Mouse (Mus musculus) thymus, adult 2 months (tissue): Measurements from ENCODE around the gene Gadl1. TPM values are rescaled to one million over a fixed set of nuclear protein-coding genes. Genes with fewer than 3 reads are reported as not detected.

Source experiments
- DNase-seq: peaks from one replicate; pipeline ENCODE4 v3.0.0; 2021
- H3K27ac ChIP-seq: fragments of 200-500 bp; 2 replicates; pipeline ENCODE4 v1.5.1; 2012; ENCODE audit warnings: low read length, control low read depth; ENCODE audit not compliant: control insufficient read depth, insufficient read depth
- H3K27me3 ChIP-seq: fragments of 200-500 bp; 2 replicates; pipeline ENCODE4 v1.6.1; 2012; ENCODE audit warnings: mild to moderate bottlenecking, low read length, moderate library complexity, mixed read lengths; ENCODE audit not compliant: control insufficient read depth, insufficient read depth
- H3K36me3 ChIP-seq: fragments of 200-500 bp; 2 replicates; pipeline ENCODE4 v1.6.1; 2012; ENCODE audit warnings: mild to moderate bottlenecking, low read length, moderate library complexity; ENCODE audit not compliant: control insufficient read depth, insufficient read depth
- H3K4me1 ChIP-seq: fragments of 200-500 bp; replicated peaks from 2 replicates; pipeline ENCODE4 v1.6.1; 2012; ENCODE audit warnings: low read length; ENCODE audit not compliant: control insufficient read depth, insufficient read depth
- H3K4me3 ChIP-seq: fragments of 200-500 bp; 2 replicates; pipeline ENCODE4 v1.5.1; 2012; ENCODE audit warnings: mild to moderate bottlenecking, low read length, control low read depth, moderate library complexity; ENCODE audit not compliant: control insufficient read depth, insufficient read depth
- CTCF ChIP-seq: fragments of 200-500 bp; IDR thresholded peaks from 2 replicates; pipeline ENCODE4 v1.5.1; 2012; ENCODE audit warnings: mild to moderate bottlenecking, control low read depth, low read length, moderate library complexity, borderline replicate concordance; ENCODE audit not compliant: control insufficient read depth, poor library complexity, insufficient read depth; ENCODE audit errors: extremely low read depth
- POLR2A ChIP-seq: fragments of 200-500 bp; IDR thresholded peaks from 2 replicates; pipeline ENCODE4 v1.6.1; 2012; ENCODE audit warnings: mild to moderate bottlenecking, low read length, control low read depth, moderate library complexity; ENCODE audit not compliant: control insufficient read depth, poor library complexity, insufficient read depth; ENCODE audit errors: extremely low read depth
- WGBS: fragments of 180-500 bp; shearing (Covaris S2); methylation state at CpG from one replicate; pipeline ENCODE4 v1.1.7; 2018; 5-methylcytosine and 5-hydroxymethylcytosine counted together
- polyA plus RNA-seq: library from polyadenylated mRNA; depleted of rRNA; stranded (reverse); fragments of >200 nt; gene quantifications from 2 replicates; pipeline ENCODE4 v1.2.3, GENCODE M21; 2012

Gadl1 gene
- polyA plus RNA-seq, 1 experiment, result 0.05 TPM

- no peak for DNase-seq
- Histone ChIP-seq H3K27ac (no peak overlapping the region), H3K27me3 (no peaks in the 10 kb centered on the region), H3K4me3 (no peak overlapping the region), H3K36me3 (no peaks in the 10 kb centered on the region), H3K4me1 (no peaks in the 10 kb centered on the region)
- TF ChIP-seq CTCF (no peak), POLR2A (no peak)
- WGBS, result 92% methylated on average over 11 of the region's 11 CpGs
Observed at GRCm38 (mm10) chr9:115934288-115934687, 25.0 kb downstream of the Gadl1 start.

DNA sequence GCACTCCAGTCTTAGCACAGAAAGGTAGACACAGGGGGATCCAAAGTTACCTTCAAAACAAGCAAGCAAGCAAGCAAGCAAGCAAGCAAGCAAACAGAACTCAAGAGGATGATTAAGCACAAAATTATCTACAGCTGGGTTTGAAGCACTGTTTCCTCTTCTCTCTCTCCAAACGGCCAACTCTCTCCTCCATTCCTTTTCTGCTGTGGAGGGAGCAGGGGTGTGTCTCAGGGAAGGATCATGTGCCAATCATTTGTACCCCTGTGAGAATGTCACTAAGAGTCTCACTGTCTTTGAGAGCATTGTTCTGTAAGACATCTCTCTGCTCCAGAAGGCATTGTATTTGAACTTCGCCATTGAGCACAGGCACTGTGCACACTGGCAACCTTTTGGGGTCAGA lies 27.1 kb downstream of the Gadl1 start:
- no peaks in the 10 kb centered on the region for H3K36me3 ChIP-seq
- H3K27ac ChIP-seq, result no peak overlapping the region
- DNase-seq, result no peak
- no peak overlapping the region for H3K4me3 ChIP-seq
- H3K4me1 ChIP-seq, result no peaks in the 10 kb centered on the region
- TF ChIP-seq POLR2A (no peak), CTCF (no peak)
- H3K27me3 ChIP-seq, result no peaks in the 10 kb centered on the region
- WGBS, result 52% methylated on average over 2 of the region's 2 CpGs

GRCm38 (mm10) chr9:115937915-115938314 lies 28.7 kb downstream of the Gadl1 start:
- no peak for DNase-seq
- 97% methylated on average over 5 of the region's 5 CpGs for WGBS
- no peak overlapping the region for H3K27ac ChIP-seq
- no peaks in the 10 kb centered on the region for H3K27me3 ChIP-seq
- H3K4me1 ChIP-seq, result no peaks in the 10 kb centered on the region
- TF ChIP-seq CTCF (no peak), POLR2A (no peak)
- no peaks in the 10 kb centered on the region for H3K36me3 ChIP-seq
- no peak overlapping the region for H3K4me3 ChIP-seq

DNA sequence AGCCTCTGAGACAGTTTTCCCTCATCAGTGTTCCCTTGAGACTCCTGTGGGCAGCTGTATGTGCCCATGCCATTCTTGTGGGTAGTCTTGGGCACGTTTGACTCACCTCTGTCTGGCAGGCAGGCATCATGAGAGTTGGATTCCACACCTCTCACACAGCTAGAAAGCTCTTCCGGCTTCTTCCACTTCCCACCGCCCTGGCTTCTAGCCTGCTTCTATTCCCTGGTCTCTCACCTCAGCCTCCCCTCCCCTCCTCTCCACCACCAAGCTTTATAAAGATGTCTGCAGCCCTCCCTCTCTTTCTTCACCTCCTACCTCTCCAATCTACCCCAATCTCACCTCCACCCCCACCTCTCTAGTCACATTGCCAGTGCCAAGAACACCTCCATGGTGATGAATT lies 30.2 kb downstream of the Gadl1 start:
- no peaks in the 10 kb centered on the region for H3K27me3 ChIP-seq
- no peaks in the 10 kb centered on the region for H3K36me3 ChIP-seq
- WGBS, result 84% methylated on average over 3 of the region's 3 CpGs
- no peak for DNase-seq
- no peak overlapping the region for H3K27ac ChIP-seq
- TF ChIP-seq CTCF (no peak), POLR2A (no peak)
- H3K4me3 ChIP-seq, result no peak overlapping the region
- peaks cover 3% of the 10 kb centered on the region; the same call in 1 of the 2 replicates for H3K4me1 ChIP-seq

DNA sequence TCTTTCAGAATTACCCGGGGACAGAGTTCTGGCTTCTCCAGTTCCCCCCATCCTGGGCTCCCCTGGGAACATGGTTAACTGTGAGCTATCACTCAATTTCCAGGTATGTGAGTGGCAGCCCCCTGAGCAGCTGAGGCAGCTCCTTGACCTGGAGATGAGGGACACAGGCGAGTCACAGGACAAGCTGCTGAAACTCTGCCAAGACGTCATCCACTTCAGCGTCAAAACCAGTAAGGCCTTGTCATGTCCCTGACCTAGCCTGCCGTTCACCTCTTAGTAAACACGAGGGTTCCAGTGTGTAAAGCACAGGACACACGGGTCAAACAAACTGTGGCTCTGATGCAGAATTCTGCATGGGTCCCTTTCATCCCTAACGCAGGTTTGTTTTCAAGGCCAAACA lies 31.9 kb downstream of the Gadl1 start:
- 90% methylated on average over 8 of the region's 8 CpGs for WGBS
- TF ChIP-seq POLR2A (no peak), CTCF (no peak)

DNA sequence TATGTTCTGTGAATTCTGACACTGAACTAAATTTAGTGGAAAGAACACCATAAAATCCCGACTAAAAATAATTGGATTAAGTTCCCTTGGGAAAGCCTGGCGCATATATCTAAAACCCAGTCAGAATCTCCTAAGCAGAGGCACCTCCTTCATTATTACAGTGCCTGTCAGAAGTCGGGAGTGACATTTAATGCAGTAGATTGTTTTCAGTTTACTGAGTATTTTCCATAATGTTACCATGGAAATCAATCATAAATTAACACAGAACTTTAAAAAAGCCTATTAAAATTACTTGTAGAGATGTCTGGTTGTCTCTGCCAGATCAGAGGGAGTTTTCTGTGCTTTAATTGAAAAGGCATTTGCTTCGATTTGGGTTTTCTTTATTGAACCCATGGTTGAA lies 33.2 kb downstream of the Gadl1 start:
- Histone ChIP-seq H3K4me1 (peaks cover 3% of the 10 kb centered on the region; the same call in 1 of the 2 replicates), H3K27ac (no peak overlapping the region), H3K4me3 (no peak overlapping the region), H3K27me3 (no peaks in the 10 kb centered on the region), H3K36me3 (no peaks in the 10 kb centered on the region)
- no peak for TF ChIP-seq POLR2A
- TF ChIP-seq CTCF, result no peak
- WGBS, result 78% methylated on average over 4 of the region's 4 CpGs
- no peak for DNase-seq

More for the DNA sequence above, 31.9 kb downstream of the Gadl1 start:
- Histone ChIP-seq H3K27ac (no peak overlapping the region), H3K36me3 (no peaks in the 10 kb centered on the region), H3K4me1 (peaks cover 3% of the 10 kb centered on the region; the same call in 1 of the 2 replicates), H3K4me3 (no peak overlapping the region), H3K27me3 (no peaks in the 10 kb centered on the region)
- no peak for DNase-seq

DNA sequence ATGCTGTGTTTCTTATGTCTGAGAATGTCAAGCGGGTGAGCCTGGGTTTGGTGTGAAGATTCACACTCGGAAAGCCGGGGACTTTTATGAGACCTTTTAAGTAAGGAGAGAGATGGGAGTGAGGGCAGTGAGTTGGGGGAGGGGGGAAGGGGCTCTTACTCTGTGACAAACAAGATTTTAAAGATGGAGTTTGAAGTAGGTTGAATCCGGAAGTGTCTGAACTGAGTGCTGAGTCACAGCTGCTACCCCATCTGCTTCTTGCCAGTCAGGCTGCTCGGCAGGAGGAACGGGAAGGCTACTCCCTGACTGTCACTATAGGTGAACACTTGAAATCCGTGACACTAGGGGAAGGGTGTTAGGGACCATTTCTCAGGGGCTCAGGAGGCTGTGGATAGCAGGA lies 33.7 kb downstream of the Gadl1 start:
- H3K4me3 ChIP-seq, result no peak overlapping the region
- 41% methylated on average over 7 of the region's 7 CpGs for WGBS

More for the DNA sequence above, 33.7 kb downstream of the Gadl1 start:
- no peaks in the 10 kb centered on the region for H3K27me3 ChIP-seq
- peak; percentile 16 for DNase-seq
- H3K27ac ChIP-seq, result no peak overlapping the region
- H3K36me3 ChIP-seq, result no peaks in the 10 kb centered on the region
- peaks cover 3% of the 10 kb centered on the region; the same call in 1 of the 2 replicates for H3K4me1 ChIP-seq
- TF ChIP-seq CTCF, result no peak
- TF ChIP-seq POLR2A, result no peak
